Mouse (Mus musculus): ENCODE measurements around the gene Zfp53. TPM values are rescaled to one million over a fixed set of nuclear protein-coding genes. Genes with fewer than 3 reads are reported as not detected.
A peak's percentile ranks its signal among the peaks of the same experiment; 100 is the strongest.

Gene Zfp53
- polyA plus RNA-seq, 1 experiment: 0.48 TPM

DNA sequence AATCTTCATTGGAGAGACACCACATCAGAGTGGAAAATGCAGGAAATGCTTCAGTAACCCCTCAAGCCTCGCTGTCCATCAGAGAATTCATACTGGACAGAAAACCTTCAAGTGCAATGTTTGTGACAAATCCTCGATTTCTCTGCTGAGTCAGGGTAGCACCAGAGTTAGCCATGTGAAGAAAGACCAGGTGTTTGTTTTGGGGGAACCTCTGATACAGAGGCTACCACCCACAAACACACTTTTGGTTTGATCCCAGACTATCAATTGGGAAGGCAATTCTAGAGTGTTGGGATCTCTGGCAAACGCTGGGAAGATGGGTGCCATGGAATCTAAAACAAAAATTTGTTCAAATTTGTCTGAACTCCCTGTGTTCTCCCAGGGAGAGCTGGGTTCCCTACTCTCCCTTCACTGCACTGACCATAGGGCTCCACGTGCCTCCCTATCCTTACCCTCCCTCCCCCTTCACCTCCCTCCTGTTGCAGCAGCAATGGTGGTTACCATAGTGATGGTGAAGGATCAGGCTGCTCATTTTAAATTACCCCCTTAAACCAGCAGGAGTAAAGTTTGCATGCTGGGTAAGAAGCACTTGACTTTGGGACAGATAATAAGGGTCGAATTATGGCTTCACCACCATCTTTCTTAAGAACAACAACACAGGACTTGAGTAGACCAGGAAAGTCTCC is 42.0 kb downstream of the Zfp53 start:
- TF ChIP-seq CTCF (IDR thresholded peaks at IDR 0.05; ENCODE audit: control insufficient read depth, insufficient read depth, insufficient replicate concordance, low read depth, low read length) (no peak), POLR2A (IDR thresholded peaks at IDR 0.05; ENCODE audit: control insufficient read depth, low read depth, low read length) (no peak)
- Histone ChIP-seq H3K4me3 (ENCODE audit: control insufficient read depth, low read depth, low read length) (no peak overlapping the region), H3K27ac (ENCODE audit: control insufficient read depth, insufficient read depth, low read depth, low read length) (no peak overlapping the region), H3K36me3 (ENCODE audit: control insufficient read depth, insufficient read depth, low read length) (no peaks in the 10 kb centered on the region), H3K4me1 (ENCODE audit: control insufficient read depth, insufficient read depth, low read length) (peaks cover 10% of the 10 kb centered on the region), H3K27me3 (ENCODE audit: control insufficient read depth, insufficient read depth, low read length) (no peaks in the 10 kb centered on the region)

DNA sequence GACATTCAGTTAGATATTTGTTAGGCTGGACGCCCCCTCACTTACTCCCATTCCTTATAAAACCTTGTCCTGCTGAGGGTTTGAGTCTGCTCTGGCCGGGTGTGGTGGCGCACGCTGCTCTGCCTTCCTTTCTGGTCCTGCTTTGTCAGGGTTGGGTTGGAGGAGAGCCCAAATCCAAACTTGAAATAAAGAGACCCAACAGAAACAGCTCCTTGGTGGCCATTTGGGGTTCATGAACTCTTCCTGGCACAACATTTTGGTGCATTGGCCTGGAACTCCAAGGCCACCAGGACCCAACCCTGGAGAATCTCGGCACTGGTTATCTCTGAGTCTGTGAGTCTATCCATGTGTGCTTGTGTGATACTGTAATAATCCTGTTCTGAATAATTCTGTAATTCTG is 42.8 kb downstream of the Zfp53 start:
- Histone ChIP-seq H3K27ac (ENCODE audit: control insufficient read depth, insufficient read depth, low read depth, low read length) (peak overlapping the region; percentile 79), H3K36me3 (ENCODE audit: control insufficient read depth, insufficient read depth, low read length) (no peaks in the 10 kb centered on the region), H3K27me3 (ENCODE audit: control insufficient read depth, insufficient read depth, low read length) (no peaks in the 10 kb centered on the region), H3K4me1 (ENCODE audit: control insufficient read depth, insufficient read depth, low read length) (peaks cover 10% of the 10 kb centered on the region), H3K4me3 (ENCODE audit: control insufficient read depth, low read depth, low read length) (peak overlapping the region; percentile 82)
- no peak for TF ChIP-seq CTCF (IDR thresholded peaks at IDR 0.05; ENCODE audit: control insufficient read depth, insufficient read depth, insufficient replicate concordance, low read depth, low read length)

DNA sequence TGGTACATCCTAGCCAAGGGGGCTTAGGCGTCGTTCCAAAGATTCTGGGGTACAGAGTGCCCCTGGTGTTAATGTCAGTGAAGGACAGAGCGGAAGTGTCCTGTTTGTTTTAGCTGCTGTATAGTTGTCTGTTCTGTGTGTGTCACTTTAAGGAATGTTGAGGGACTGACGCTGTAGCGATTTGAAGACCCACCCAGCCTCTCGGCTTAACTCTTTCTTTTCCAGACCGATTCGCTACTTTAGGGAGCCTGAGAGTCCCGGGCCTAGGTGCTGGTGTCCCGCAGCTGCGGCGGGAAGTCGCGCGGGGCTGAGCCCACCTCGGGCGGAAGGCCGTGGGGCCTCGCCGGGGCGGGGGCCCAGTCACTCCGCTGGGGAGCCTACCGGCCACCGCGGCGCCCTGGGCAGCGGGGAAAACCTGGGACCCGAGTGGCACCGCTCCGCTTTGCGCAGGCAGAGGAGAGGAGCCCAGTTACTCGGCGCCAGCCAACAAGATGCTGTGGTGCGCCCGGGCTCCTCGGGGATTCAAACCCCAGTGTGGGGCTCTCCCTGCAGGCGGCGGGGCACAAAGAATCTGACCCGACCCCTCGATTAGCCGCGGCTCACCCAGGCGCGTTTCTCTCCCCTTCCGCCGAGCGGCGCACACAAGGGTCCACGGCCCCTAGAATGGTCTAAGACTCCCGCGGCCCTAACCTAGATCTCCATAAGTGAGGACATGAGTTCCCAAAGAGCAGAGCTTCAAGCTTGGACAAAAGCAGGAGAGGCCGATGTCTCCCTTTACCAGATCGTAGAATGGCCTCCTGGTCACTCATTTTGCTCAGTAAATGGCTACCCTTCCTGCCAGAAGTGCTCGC is 43.5 kb downstream of the Zfp53 start:
- no peaks in the 10 kb centered on the region for H3K36me3 ChIP-seq (ENCODE audit: control insufficient read depth, insufficient read depth, low read length)
- no peaks in the 10 kb centered on the region for H3K27me3 ChIP-seq (ENCODE audit: control insufficient read depth, insufficient read depth, low read length)
- peak overlapping the region; percentile 82 for H3K4me3 ChIP-seq (ENCODE audit: control insufficient read depth, low read depth, low read length)
- H3K4me1 ChIP-seq (ENCODE audit: control insufficient read depth, insufficient read depth, low read length): peaks cover 10% of the 10 kb centered on the region
- peak overlapping the region; percentile 79 for H3K27ac ChIP-seq (ENCODE audit: control insufficient read depth, insufficient read depth, low read depth, low read length)
- TF ChIP-seq POLR2A (IDR thresholded peaks at IDR 0.05; ENCODE audit: control insufficient read depth, low read depth, low read length) (peak; percentile 40; the same call in 1 of the 2 replicates), CTCF (IDR thresholded peaks at IDR 0.05; ENCODE audit: control insufficient read depth, insufficient read depth, insufficient replicate concordance, low read depth, low read length) (no peak)

DNA sequence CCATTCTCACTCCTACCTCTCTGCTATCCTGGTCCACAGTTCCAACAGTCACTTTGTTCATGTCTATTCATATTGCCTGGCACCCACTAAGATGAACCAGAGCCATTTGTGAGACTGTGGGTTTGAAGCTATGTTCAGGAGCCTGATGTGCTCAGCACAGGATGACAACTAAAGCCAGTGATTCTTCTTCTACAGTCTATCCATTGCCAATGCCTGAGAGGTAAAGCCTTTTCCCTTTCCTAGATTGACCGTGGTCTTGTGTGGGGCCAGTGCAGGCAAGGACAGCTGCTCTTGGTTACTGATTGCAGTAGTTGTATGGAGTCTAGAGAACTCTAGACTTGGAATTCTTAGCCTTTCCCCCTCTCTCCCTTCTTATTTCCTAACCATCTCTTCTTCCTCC is 45.2 kb downstream of the Zfp53 start:
- Histone ChIP-seq H3K4me3 (ENCODE audit: control insufficient read depth, low read depth, low read length) (no peak overlapping the region), H3K36me3 (ENCODE audit: control insufficient read depth, insufficient read depth, low read length) (no peaks in the 10 kb centered on the region), H3K27ac (ENCODE audit: control insufficient read depth, insufficient read depth, low read depth, low read length) (peak overlapping the region; percentile 58), H3K4me1 (ENCODE audit: control insufficient read depth, insufficient read depth, low read length) (peaks cover 10% of the 10 kb centered on the region), H3K27me3 (ENCODE audit: control insufficient read depth, insufficient read depth, low read length) (no peaks in the 10 kb centered on the region)
- TF ChIP-seq CTCF (IDR thresholded peaks at IDR 0.05; ENCODE audit: control insufficient read depth, insufficient read depth, insufficient replicate concordance, low read depth, low read length) (no peak), POLR2A (IDR thresholded peaks at IDR 0.05; ENCODE audit: control insufficient read depth, low read depth, low read length) (no peak)

DNA sequence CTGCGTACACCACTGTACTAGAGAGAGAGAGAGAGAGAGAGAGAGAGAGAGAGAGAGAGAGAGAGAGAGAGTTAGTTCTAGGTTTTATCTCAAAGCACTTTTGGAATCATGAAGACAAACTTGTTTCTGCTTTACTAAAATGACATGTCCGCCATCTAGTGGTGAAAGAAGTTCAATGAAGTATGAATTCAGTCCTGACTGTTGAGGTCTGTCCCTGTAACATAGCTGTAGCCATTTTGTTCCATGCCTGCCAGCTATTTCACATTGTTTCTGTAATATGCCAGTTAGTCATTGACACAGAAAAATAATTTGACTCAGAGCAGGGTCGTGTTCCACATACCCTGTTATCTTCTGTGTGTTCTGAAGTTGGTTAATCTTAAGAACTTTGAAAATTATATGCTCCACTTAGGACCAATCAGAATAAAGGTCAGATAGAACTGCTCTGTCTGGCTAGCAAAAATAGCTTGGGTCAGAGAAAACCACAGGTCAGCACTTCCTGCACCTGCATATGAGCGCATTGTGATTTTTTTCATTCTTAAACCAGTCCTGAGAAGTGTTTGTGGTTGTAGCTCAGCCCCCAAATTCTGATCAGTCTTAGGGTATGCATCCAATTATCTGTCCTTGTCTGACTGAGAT is 45.8 kb downstream of the Zfp53 start:
- Histone ChIP-seq H3K27ac (ENCODE audit: control insufficient read depth, insufficient read depth, low read depth, low read length) (no peak overlapping the region; the same call in 1 of the 2 replicates), H3K27me3 (ENCODE audit: control insufficient read depth, insufficient read depth, low read length) (no peaks in the 10 kb centered on the region)
- no peak; the same call in 1 of the 2 replicates for TF ChIP-seq CTCF (IDR thresholded peaks at IDR 0.05; ENCODE audit: control insufficient read depth, insufficient read depth, insufficient replicate concordance, low read depth, low read length)

DNA sequence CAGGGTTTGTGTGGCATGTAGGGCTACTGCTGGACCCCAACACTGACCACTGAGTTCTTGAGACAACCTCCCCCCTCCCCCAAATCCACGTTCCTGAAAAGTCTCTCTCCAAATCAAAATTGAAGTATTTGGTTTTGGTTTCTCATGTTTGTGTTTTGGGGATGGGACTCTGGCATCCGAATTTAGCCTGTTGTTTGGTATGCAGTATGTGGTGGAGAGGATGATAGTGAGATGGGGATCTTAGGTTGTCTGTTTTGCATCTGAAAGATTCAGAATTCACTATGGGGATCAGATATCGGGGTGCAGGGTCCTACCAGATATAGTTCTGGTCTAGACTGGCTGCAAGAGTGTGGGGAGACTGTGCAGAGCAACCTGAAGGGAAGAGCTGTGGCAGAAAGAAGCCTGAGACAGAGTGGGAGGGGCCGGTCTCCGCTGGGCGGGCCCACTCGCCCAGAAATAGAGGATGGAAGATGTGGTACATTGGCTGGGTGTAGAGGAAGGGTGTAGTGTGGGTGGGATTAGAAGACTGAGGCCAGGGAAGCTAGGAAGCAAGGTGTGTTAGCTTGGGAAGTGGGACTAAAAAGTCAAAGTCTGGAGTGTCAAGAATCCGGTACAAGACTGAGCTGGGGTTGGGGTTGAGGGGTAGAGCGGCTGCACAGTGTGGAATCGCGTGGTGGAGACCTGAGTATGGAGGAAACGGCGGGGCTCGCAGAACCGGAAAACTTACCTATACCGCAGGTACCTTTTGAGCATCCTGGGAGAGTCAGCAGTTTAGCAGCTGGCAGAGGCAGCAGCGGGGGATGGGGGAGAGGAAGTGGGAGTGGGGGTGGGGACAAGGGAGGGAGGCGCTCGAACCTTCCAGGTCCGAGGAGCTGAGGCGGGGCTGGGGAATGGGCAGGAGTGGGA is 46.6 kb downstream of the Zfp53 start, which contains the start of gene Zfp52:
Gene Zfp52, plus strand, starts transcription at position 444 of the 906 bp plus-strand sequence.
- peaks cover 10% of the 10 kb centered on the region for H3K4me1 ChIP-seq (ENCODE audit: control insufficient read depth, insufficient read depth, low read length)
- H3K27me3 ChIP-seq (ENCODE audit: control insufficient read depth, insufficient read depth, low read length): no peaks in the 10 kb centered on the region
- no peak for TF ChIP-seq POLR2A (IDR thresholded peaks at IDR 0.05; ENCODE audit: control insufficient read depth, low read depth, low read length)
- TF ChIP-seq CTCF (IDR thresholded peaks at IDR 0.05; ENCODE audit: control insufficient read depth, insufficient read depth, insufficient replicate concordance, low read depth, low read length): no peak
- no peak within 1 kb of the TSS for H3K27ac ChIP-seq (ENCODE audit: control insufficient read depth, insufficient read depth, low read depth, low read length)
- H3K36me3 ChIP-seq (ENCODE audit: control insufficient read depth, insufficient read depth, low read length): no peaks in the 10 kb centered on the region
- peak within 1 kb of the TSS; percentile 63 for H3K4me3 ChIP-seq (ENCODE audit: control insufficient read depth, low read depth, low read length)

More for the DNA sequence above, 45.8 kb downstream of the Zfp53 start:
- H3K36me3 ChIP-seq (ENCODE audit: control insufficient read depth, insufficient read depth, low read length): no peaks in the 10 kb centered on the region
- H3K4me3 ChIP-seq (ENCODE audit: control insufficient read depth, low read depth, low read length): no peak overlapping the region
- H3K4me1 ChIP-seq (ENCODE audit: control insufficient read depth, insufficient read depth, low read length): peaks cover 10% of the 10 kb centered on the region

All from testis, adult 2 months (tissue).